Mouse (Mus musculus) layer of hippocampus, adult 9-11 months (tissue): ENCODE measurements at regions not wholly inside any gene's neighbourhood (a gene's known extent, or its start where the extent isn't known, plus 50 kb on each side); places are given as distances from the start of the nearest gene placed in this dataset.

Experiments
- DNase-seq: peaks from one replicate; pipeline ENCODE4 v3.0.0; 2022

DNA sequence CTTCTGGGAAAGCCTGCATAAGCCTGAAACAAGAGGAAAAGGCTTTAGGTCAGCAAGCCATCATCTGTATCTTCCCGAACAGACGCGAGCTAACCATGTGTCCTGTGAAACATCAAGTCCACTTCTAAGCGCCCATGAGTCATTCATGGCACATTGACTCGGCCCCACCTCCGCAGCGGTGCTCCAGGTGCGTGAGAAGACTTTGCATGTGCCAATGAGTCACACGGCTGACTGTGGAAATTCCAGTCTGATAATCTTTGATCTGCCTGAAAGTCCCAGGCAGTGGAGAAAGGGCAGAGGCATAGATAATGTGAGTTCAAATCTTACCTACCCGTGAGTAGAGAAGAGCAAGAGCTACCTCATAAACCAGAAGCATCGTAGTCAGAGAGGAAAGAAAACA lies 137.8 kb downstream of the Pfkfb3 start:
- DNase-seq, result no peak

DNA sequence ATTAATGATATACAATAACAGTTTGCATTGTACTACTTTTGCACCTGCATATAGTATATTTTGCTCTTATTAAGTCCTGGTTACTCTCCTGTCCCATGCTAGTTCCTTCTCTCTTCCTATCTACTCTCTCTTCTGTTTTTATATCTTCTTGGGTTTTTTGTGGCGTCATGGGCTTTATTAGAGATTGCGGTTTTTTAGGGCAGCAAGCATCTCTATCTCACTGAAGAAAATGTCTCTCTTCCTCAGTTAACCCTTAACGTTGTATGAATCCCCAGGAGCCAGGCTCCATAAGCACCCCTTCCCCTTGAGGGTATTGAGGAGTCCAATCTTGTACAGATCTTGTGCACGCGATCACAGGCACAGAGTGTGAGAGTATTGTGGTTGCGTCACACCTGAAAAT lies 141.4 kb downstream of the Pfkfb3 start:
- no peak for DNase-seq

DNA sequence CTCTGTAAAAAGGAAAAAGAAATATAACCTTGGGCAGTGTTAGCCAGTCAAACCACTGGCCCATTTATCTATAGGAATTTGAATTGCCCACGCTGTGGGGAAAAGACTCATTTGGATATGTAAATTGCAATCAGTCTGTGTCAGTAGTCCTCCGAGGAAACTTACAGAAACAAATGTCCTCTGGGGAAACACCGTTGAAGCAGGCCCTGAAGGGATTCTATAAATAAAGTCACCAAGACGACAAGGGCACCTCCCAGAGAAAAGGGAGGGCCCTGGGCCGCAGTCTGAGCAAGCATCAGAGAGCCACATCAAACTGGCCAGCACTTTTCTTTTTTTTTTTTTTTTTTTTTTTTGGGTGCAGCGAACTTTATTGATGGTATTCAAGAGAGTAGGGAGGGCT lies 145.4 kb downstream of the Pfkfb3 start:
- DNase-seq, result no peak

DNA sequence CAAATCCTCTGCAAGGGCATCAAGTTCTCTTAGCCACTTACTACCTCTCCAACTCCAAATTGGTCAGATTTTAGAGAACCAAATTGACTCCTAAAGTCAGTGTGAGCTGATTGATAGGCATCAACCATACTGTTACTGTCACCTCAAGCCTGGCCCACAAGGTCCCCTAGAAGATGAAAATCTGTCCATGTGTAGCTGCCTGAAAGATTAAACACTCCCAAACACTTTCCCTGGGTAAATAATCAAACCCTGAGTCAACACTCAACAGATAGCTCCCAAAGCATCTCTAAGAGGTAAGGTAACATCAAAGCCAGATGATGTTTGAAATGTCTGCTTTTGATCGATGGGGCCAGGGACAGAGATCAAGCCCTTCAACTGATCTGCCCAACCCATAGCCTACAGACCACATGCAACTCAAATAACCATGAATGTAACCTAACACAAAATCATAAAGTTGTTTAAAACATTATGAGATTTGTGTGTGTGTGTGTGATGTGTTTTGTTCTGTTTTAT lies 147.7 kb downstream of the Pfkfb3 start:
- DNase-seq, result no peak

DNA sequence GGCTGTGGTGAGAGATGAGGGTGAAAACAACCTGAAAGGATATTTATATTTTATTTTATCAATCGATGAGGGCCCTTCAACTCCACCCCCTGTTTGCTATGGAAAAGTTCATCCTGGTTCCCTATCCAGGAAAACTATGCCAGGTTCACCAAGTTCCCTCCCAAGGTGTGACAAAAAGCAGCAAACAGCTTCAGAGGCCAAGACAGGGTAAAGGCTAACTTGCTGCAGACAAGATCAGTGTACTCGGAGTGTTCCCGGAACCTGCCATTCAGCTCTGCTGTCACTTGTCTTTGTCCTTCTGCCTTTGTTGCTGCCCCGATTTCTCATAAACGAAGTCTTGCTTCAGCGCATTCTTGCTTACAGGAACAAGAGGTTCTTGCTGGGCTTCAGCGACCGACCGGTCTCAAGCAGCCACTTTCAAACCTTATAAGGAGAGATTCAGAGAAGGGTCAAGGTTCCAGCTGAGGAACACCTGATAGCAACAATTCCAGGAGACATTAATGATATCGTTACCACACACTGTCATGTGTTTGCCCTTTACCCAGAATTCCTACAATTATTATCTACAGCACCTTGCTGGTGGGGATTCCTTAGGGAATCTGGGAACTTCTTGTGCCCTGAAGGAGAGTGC lies 151.5 kb downstream of the Pfkfb3 start:
- no peak for DNase-seq

DNA sequence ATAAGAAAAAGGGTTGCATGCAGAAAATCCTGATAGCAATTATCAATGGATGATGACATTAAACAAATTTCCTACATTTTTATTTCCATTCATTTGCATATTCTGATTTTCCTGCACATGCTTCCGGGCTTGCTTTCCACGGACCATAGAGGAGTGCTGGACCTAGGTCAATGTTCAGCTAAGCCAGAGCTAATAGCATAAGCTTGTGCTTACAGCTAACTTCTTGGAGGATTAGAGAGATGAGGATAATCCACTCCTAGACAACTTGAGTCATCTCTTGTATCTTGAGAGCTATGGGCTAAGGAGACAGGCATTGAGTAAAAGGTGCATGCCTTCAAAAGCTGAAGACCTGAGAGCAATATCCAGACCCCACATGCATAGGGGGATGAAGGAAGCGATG lies 154.5 kb downstream of the Pfkfb3 start:
- DNase-seq, result no peak

DNA sequence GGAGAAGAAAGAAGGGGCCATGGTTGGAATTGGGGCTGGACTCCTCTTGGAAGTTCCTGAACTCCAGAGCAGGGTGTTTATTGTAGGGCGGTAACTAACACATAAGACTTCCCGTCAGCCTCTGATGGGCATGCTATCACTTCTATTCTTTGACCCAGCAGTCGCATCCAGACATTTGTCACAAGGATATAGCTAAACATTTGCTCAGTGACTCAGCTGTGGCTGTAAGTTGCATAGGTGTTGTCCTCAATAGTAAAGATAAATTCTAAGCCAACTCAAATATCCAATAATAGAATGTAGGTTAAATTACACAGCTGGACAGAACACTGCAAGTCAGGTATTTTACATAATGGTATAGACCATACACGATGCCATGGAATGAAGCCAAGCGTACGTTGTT lies 154.9 kb downstream of the Pfkfb3 start:
- no peak for DNase-seq

DNA sequence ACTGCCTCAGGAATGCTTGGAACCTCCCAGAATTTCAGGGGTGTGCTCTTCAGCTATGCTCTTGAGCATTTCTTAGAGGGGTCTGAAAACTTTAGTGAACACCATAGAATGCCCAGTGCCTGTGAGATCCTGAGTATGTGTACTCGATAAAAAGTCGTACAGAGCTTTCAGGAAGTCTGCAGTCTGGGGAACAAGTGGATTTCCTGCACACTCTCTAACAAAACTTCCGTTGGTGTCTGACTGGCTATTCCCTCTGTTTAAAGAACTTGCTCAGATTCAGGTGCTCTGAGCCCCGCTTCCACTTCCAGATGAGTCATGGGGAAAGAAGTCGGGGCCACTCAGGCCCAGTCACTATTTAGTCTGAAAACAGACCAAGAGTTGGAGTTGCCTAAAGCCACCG lies 155.5 kb downstream of the Pfkfb3 start:
- DNase-seq, result no peak

DNA sequence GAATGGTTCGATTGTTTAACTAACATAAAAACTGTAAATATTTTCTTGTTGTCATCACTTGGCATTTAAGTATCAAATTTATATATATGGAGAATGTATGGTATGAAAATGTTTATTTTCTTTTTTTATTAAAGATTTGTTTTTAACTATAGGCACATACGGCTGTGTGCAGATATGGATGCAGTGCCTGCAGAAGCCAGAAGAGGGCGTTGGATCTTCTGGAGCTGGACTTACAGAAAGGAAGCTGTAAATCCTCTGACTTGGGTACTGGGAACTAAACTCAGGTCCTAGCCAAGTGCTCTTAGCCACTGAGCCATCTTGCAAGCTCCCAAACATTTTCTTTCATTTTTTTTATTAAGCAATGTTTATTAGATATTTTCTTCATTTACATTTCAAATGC lies 157.0 kb downstream of the Pfkfb3 start:
- DNase-seq, result no peak

DNA sequence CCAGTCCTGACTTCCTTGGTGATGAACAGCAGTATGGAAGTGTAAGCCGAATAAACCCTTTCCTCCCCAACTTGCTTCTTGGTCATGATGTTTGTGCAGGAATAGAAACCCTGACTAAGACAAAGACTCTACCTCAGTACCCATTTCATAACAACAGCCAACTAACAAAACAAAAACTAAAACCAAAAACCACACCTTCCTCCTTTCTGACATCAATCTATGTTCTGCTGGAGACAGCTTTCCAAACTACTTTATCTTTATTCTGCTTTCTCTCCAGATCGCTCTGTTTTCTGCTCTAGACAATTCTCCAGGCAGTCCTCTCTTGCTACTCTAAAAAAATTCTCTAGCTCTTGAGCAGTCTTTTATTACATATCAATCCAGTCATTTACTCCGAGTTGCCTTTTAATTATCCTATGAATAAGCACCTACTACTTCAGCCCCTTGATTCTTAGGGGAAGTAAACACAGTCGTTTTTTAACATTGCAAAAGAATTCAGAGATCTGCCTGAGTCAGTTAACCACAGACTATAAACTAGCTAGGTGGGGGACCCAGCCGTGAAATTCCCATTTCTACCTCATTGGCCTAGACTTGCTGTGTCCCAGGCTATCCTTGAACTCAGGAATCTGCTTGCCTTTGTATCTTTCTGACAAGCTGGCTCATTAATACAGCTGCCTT lies 159.1 kb downstream of the Pfkfb3 start:
- no peak for DNase-seq

DNA sequence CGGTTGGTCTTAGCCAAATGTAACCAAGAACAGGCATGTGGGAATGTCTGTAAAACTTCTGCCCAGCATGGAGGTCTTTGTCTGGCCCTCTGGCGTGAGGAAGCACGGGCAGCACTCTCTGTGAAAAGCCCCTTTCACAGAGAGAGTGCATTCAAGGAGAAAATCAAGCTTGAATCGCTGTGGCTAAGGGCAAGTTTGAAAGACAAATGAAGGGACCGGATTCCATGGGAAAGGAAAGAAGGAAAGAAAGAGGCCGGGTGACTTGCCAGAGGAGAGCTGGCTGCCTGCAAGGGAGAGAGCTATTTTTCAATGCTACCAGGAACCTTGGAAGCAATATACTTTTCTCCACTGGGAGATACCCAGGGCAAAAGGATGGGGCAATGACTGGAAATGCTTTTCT lies 162.2 kb downstream of the Pfkfb3 start:
- DNase-seq, result peak; percentile 29

DNA sequence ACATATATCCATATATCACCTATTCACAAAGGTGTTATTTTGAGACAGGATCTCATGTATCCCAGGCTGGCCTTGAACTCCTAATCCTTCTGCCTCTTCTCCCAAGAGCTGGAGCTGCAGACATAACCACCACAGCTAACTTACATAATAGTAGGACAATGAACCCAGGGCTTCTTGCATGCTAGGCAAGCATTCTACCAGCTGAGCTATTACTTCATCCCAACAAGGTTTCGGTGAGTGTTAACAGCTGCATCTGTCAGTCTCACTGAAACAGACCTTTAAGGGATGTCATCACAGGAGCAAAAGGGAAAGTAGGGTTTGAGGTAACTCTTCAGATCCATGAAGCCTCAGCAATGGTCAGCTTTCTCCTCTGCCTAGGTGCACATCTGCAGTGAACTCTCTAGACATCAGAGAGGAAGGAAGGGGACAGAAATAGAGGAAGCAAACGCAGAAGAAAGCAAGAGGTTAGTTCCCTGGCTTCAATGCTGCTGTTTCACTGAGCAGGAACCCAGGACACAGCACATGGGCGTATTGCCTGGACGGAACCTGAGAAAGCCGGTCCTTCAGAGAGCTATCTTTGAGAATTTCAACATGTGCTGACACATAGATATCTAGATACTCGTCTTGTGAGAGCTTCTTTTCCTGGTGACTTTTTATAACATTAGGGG lies 163.1 kb downstream of the Pfkfb3 start:
- no peak for DNase-seq

DNA sequence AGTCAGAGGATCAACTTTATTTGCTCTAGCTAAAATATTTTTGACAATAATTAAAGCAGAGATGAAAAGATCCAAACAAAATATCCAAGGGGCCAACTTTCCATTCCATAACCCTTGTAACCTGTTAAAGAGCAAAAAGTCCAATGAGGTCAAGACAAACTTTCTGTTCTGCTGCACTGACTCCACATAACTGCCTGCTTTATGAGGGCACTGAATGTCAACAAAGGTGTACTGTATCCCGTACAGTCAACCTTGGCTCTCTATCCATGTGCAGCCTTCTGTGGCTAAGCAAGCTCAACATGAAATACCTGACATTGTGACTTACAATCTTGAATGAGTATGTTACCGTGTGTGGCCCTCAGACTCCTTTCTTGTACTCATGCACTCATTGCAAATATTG lies 166.3 kb downstream of the Pfkfb3 start:
- no peak for DNase-seq

DNA sequence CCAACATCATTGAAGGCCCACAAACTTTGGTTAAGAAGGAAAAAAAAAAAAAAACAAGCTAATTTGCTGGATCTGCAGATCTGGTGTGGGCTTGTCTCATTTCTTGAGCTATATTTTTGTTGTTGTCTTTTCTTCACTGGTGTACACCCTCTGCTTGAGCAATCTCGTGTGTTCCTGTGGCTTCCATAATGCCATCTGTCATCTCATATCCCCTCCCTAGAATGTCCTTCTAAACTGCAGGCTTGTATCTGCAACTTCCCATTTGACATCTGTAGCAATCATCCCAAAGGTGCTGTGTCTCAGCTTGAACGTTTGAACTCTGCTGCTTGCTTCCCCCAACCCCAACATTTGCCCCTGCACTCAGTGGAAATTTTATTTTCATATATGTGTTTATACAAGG lies 170.1 kb downstream of the Pfkfb3 start:
- DNase-seq, result no peak

DNA sequence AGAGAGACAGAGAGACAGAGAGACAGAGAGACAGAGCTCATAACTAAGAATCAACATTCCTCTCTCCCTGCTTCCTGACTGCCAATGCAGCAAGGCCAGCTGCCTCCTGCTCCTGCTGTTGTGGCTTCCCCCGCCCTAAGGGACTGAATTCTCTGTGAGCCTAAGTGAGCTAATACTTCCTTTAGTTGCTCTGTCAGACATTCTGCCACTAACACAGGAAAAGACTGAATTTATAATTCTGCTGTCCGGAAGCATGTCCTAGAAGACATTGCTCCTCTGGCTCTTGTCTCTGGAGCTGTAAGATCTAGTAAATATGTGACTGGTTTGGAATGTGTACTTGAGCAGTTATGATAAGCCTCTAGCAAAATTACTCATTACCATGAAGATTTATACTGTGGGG lies 176.7 kb downstream of the Pfkfb3 start:
- no peak for DNase-seq

DNA sequence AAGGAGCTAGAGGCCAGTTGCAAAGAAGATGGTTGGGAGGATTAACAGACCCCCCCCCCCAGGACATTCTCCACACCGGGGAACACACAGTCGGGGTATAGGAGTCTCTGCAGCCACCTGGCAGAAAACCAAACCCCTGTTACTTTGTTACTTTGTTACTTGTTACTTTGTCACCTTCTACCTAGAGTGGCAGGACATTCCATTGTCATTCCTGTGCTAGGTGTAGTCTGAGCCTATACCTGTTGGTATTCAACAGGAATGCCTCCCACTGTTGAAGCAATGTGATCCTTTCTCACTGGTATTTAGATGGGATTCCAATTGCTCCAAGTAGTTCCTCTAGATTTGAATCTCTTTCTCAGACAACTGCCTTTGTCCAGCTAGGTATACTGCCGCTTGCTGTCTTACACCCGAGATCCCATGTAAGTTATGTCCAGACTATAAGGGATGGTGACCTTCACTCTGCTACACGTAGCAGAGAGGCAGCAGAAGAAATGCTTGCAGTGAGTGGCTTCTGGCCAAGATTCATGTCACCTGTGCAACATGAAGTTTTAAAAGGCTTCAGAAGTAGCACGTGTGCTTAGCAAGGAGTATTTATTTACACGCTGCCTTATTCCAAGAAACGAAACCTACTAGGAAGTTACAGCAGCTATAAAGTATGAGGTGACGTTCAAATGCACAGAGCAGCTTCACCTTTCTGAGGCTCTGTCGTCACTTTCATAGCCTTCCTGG lies 178.0 kb downstream of the Pfkfb3 start:
- no peak for DNase-seq

DNA sequence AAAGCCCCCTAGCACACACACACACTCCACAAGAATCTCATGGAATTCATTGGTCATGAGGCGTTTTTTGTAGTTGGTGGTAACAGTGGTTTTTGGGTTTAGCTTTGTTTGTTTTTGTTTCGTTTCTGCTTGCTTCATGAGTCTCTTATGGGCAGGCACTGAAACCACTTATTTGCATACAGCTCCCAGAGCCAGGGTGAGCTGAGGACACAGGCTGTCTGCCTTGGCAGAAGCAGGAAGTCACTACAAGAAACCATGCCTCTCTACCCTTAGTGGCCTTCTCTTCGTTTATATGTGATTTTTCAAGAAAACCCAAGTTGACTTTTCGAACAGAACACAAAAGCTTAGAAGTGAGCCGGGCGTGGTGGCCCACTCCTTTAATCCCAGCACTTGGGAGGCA lies 178.8 kb downstream of the Pfkfb3 start:
- peak; percentile 42 for DNase-seq

DNA sequence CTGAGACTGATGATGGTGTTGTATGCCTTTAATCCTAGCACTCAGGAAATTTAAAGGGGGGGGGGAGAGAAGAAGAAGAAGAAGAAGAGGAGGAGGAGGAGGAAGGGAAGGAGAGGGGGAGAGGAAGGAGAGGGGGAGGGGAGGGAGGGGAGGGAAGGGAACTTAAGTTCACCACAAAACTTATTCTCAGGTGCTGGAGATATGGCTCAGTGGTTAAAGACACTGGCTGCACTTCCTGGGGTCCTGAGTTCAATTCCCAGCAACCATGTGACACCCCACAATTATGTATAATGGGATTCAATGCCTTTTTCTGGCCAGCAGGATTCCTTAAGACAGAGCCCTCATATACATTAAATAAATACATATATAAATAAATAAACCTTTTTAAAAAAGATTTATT lies 183.6 kb downstream of the Pfkfb3 start:
- no peak for DNase-seq

DNA sequence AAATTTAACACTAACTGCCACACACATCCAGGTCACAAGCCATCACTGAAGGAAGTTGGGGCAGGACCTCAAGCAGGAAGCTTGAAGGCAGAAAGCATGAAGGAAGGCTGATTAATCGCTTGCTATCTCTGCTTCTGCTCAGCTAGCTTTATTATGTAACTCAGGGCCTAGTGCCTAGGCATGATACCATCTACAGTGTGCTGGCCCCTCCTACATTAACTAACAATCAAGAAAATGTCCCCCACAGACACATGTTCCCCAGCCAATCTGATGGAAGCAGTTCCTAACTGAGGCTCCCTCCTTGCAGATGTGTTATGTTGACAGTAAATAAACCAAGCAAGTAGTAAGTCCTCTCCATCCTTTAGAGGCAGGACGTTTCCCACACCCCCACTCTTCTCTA lies 186.6 kb downstream of the Pfkfb3 start:
- no peak for DNase-seq

DNA sequence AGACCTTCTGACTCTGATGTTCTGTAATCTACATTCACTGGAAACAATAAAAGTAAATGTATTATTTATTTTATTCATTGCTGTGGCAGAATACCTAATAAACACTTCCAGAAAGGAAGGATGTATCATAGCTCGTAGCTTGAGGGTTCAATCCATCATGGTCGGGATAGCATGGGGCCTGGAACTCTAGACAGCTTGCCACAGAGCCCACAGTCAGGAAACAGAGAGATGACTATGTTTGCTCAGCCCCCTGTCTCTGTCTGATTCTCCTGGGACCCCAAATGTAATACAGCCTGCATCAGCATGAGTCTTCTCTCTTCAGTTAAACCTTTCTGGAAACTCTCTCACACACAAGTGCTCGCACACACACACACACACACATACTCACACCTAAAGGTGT lies 188.1 kb downstream of the Pfkfb3 start:
- DNase-seq, result no peak

DNA sequence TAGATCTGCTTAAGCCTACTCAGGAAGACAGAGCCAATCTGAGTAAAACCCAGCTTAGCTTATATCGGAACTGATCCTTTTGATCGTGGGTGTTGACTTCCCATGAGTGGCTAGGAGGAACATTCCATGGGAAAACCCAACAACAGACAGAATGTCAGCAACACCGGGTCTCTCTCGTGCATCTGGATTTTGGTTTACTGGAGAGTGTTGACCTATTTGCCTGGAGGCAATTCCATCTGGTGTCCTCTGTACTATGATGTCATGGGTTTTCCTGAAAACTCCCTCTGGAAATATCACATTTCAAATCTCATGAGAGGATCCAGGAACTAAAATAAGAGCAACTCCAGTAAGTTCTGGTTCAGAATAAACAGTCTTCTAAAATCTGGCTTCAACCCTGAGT lies 188.5 kb downstream of the Pfkfb3 start:
- no peak for DNase-seq

DNA sequence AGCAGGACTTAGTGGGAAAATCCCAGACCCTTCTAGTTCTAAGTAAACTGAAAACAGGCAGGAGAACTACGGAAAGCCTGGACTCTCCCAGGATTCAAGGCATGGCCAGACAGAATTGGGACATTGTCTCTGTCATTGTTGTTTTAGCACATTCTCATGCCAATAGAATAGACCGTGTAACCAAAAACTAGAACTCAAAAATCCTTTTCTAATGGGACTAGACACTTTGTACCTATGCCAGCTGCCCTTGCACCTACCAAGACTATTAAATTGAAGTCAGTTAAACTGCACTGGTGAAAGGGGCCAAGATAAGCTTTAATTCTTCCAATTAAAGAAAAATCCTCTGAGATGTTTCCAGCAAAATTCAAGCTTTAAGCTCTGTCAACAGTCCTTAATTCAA lies 189.8 kb downstream of the Pfkfb3 start:
- DNase-seq, result no peak

DNA sequence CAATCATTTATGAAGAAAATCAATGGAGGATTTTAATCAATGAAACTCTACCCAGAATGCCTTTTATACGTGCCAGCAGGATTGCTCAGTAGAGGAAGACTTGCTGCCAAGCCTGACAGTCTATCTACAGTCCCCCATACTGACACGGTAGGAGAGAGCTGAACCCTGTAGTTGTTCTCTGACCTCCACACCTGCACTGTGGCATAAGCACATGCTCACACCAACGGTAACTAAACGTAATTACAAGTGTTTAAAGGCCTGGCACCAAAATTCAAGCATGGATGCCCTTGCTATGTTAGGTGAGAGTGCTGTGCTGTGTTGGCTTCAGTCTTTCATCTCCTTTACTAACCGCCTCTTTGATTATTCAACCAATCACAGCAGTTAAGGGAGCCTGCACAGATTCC lies 190.8 kb downstream of the Pfkfb3 start:
- no peak for DNase-seq
